Mouse (Mus musculus) embryonic facial prominence, embryonic 15.5 days (tissue): ENCODE results near the gene Frmd4b. TPM values are rescaled to one million over a fixed set of nuclear protein-coding genes. Genes with fewer than 3 reads are reported as not detected.
"Not testable (repeated sequence)": the region's sequence is repeated elsewhere in the genome, so short reads cannot be mapped to it uniquely, and the experiment has no call there.

Experiments
- ATAC-seq: fragments of 200-750 bp; cut with Nextera tagmentation; 2 replicates; pipeline ENCODE4 v1.8.0; 2017; ENCODE audit warnings: low read depth, moderate TSS enrichment; ENCODE audit not compliant: insufficient number of reproducible peaks, low FRiP score, low TSS enrichment
- H3K27ac ChIP-seq: fragments of 300-500 bp; sonication (generic); replicated peaks from 2 replicates; pipeline ENCODE4 v1.5.1; 2015; ENCODE audit warnings: mild to moderate bottlenecking, inconsistent platforms
- H3K27me3 ChIP-seq: fragments of 300-500 bp; sonication (generic); 2 replicates; pipeline ENCODE4 v1.6.1; 2015; ENCODE audit warnings: inconsistent platforms
- H3K36me3 ChIP-seq: fragments of 300-500 bp; sonication (generic); 2 replicates; pipeline ENCODE4 v1.6.1; 2015; ENCODE audit warnings: mild to moderate bottlenecking, inconsistent platforms
- H3K4me1 ChIP-seq: fragments of 300-500 bp; sonication (generic); 2 replicates; pipeline ENCODE4 v1.6.1; 2015; ENCODE audit warnings: inconsistent platforms
- H3K4me2 ChIP-seq: fragments of 300-500 bp; sonication (generic); replicated peaks from 2 replicates; pipeline ENCODE4 v1.6.1; 2015; ENCODE audit warnings: mild to moderate bottlenecking, inconsistent platforms
- H3K4me3 ChIP-seq: fragments of 300-500 bp; sonication (generic); replicated peaks from 2 replicates; pipeline ENCODE4 v1.5.1; 2015; ENCODE audit warnings: mild to moderate bottlenecking, inconsistent platforms
- H3K9ac ChIP-seq: fragments of 300-500 bp; sonication (generic); 2 replicates; pipeline ENCODE4 v1.6.1; 2015; ENCODE audit warnings: inconsistent platforms
- H3K9me3 ChIP-seq: fragments of 300-500 bp; sonication (generic); replicated peaks from 2 replicates; pipeline ENCODE4 v1.6.1; 2016; ENCODE audit warnings: inconsistent platforms
- WGBS: fragments of 180-500 bp; shearing (Covaris S2); methylation state at CpG from one replicate; pipeline ENCODE4 v1.1.7; 2015; 5-methylcytosine and 5-hydroxymethylcytosine counted together
- polyA plus RNA-seq: library from polyadenylated mRNA; unstranded; fragments of >200 nt; fragmentation: Nextera tagmentation; extraction: Ambion mirVana; gene quantifications from 2 replicates; pipeline ENCODE4 v1.2.1, GENCODE M21; 2015

Gene Frmd4b
- polyA plus RNA-seq, 1 experiment from 2014 or later: 17.8 TPM

- no peaks in the 10 kb centered on the region for H3K9me3 ChIP-seq
- no peak overlapping the region for H3K4me2 ChIP-seq
- ATAC-seq: no peak
- WGBS: 59% methylated on average over 12 of the region's 12 CpGs
- no peaks in the 10 kb centered on the region for H3K36me3 ChIP-seq
- H3K4me3 ChIP-seq: no peak overlapping the region
- H3K27ac ChIP-seq: no peak overlapping the region
- H3K9ac ChIP-seq: no peak overlapping the region
- H3K4me1 ChIP-seq: peaks cover 19% of the 10 kb centered on the region; the same call in 1 of the 2 replicates
- H3K27me3 ChIP-seq: no peaks in the 10 kb centered on the region
These were observed 222.8 kb downstream of the Frmd4b start for GRCm38 (mm10) chr6:97394473-97395075.

- Histone ChIP-seq H3K4me3 (no peak overlapping the region), H3K27me3 (no peaks in the 10 kb centered on the region), H3K36me3 (no peaks in the 10 kb centered on the region), H3K9me3 (no peaks in the 10 kb centered on the region), H3K4me1 (peaks cover 19% of the 10 kb centered on the region; the same call in 1 of the 2 replicates), H3K4me2 (no peak overlapping the region), H3K9ac (no peak overlapping the region), H3K27ac (no peak overlapping the region)
- ATAC-seq: no peak
- WGBS: 69% methylated on average over 3 of the region's 3 CpGs
These were observed 224.4 kb downstream of the Frmd4b start for GRCm38 (mm10) chr6:97392912-97393311.

GRCm38 (mm10) chr6:97387388-97387787 lies 230.0 kb downstream of the Frmd4b start:
- no peaks in the 10 kb centered on the region for H3K36me3 ChIP-seq
- H3K9ac ChIP-seq: no peak overlapping the region
- no peaks in the 10 kb centered on the region for H3K27me3 ChIP-seq
- ATAC-seq: no peak
- no peak overlapping the region for H3K4me3 ChIP-seq
- no peaks in the 10 kb centered on the region for H3K9me3 ChIP-seq
- no peak overlapping the region for H3K27ac ChIP-seq
- no peaks in the 10 kb centered on the region for H3K4me1 ChIP-seq
- no peak overlapping the region for H3K4me2 ChIP-seq
- 85% methylated on average over 6 of the region's 6 CpGs for WGBS

DNA sequence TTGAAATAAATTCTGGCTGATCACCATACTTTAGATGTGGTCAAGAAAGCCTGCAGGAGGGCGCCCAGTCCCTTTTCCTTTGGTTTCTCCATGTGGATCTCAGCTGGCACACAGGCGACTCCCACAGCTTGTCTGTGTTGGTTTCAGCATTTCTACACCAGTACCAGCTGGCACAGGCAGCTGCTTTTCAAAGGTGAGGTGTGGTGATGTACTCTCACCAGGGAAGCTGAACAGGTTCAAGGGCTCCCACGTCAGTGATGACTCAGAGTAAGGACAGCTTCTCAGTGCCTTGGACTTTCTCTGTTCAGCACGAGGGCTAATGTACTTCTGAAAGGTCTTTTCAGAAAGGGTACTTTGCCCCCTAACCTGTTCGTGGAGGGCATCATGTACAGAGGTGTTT lies 232.4 kb downstream of the Frmd4b start:
- Histone ChIP-seq H3K9me3 (no peaks in the 10 kb centered on the region), H3K27me3 (no peaks in the 10 kb centered on the region), H3K4me2 (no peak overlapping the region), H3K4me3 (no peak overlapping the region), H3K27ac (no peak overlapping the region), H3K36me3 (no peaks in the 10 kb centered on the region), H3K9ac (no peak overlapping the region), H3K4me1 (no peaks in the 10 kb centered on the region)
- 69% methylated on average over 5 of the region's 5 CpGs for WGBS
- ATAC-seq: no peak

- Histone ChIP-seq H3K4me1 (no peaks in the 10 kb centered on the region), H3K9ac (no peak overlapping the region), H3K27ac (no peak overlapping the region), H3K36me3 (no peaks in the 10 kb centered on the region), H3K4me2 (no peak overlapping the region), H3K4me3 (no peak overlapping the region), H3K27me3 (no peaks in the 10 kb centered on the region), H3K9me3 (no peaks in the 10 kb centered on the region)
- 80% methylated on average over 4 of the region's 4 CpGs for WGBS
- ATAC-seq: no peak
These were observed 236.1 kb downstream of the Frmd4b start for GRCm38 (mm10) chr6:97381275-97381674.

DNA sequence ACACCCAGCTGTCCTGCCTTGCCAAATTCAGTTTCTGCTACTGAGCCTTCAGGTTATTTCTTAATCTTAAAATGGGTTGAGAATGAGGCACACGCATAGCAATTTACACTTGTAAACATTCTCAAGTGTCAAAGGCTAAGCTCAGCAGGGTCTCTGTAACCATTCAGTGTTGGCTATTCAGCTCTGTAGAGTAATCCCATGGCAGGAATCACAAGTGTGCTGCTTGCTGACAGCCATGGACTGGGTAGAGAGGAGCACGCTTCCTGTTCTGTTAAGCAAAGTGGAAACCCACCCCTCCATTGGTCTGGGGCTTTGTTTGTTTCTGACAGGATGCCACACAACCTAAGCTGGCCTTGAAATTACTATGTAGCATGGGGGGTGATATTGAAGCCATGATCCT lies 246.4 kb downstream of the Frmd4b start:
- Histone ChIP-seq H3K4me1 (no peaks in the 10 kb centered on the region), H3K36me3 (no peaks in the 10 kb centered on the region), H3K4me2 (no peak overlapping the region), H3K27me3 (no peaks in the 10 kb centered on the region), H3K9me3 (no peaks in the 10 kb centered on the region), H3K9ac (no peak overlapping the region), H3K4me3 (no peak overlapping the region), H3K27ac (no peak overlapping the region)
- no peak for ATAC-seq
- WGBS: 55% methylated on average over 2 of the region's 2 CpGs

DNA sequence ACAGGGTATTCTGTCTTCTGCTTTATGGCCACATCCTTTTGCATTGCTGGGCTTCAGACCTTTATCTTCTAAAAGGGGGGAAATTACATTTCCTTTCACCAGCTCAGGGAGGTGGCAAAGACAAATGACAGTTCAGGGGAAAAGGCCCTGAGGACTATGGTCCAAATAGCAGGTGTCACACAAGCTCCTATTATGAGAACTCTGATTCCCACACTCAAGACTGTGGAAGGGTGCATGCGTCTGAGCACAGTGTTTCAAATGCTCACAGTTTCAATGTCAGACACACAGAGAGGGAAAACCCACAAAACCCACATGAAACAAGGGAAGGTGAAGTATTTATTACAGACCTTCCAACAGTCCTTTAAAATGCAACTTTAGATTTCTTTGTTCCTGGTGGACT lies 246.9 kb downstream of the Frmd4b start:
- Histone ChIP-seq H3K27me3 (no peaks in the 10 kb centered on the region), H3K4me1 (no peaks in the 10 kb centered on the region), H3K27ac (no peak overlapping the region), H3K4me2 (no peak overlapping the region), H3K9ac (no peak overlapping the region), H3K9me3 (no peaks in the 10 kb centered on the region), H3K36me3 (no peaks in the 10 kb centered on the region), H3K4me3 (no peak overlapping the region)
- 56% methylated on average over 1 of the region's 1 CpGs for WGBS
- ATAC-seq: no peak

DNA sequence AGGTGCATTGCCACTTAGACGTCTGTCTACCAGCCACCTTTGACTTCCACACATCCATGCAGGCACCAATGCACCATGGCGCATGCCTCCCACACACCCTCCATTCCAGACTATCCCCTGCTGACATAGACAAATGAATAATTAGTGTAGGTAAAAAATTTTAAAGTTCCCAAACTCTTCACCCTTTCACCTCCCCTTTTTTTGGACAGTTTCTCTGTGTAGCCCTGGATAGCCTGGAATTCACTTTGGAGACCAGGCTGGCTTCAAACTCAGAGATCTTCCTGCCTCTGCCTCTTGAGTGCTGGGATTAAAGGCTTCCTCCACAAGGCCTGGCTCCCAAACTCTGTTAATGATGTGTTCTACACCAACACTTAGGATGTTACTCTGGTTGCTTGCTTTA lies 253.5 kb downstream of the Frmd4b start:
- no peaks in the 10 kb centered on the region for H3K4me1 ChIP-seq
- H3K4me2 ChIP-seq: no peak overlapping the region
- no peak for ATAC-seq
- H3K36me3 ChIP-seq: no peaks in the 10 kb centered on the region
- no peaks in the 10 kb centered on the region for H3K9me3 ChIP-seq
- H3K4me3 ChIP-seq: no peak overlapping the region
- 67% methylated on average over 2 of the region's 2 CpGs for WGBS
- no peak overlapping the region for H3K9ac ChIP-seq
- H3K27me3 ChIP-seq: no peaks in the 10 kb centered on the region
- H3K27ac ChIP-seq: no peak overlapping the region

DNA sequence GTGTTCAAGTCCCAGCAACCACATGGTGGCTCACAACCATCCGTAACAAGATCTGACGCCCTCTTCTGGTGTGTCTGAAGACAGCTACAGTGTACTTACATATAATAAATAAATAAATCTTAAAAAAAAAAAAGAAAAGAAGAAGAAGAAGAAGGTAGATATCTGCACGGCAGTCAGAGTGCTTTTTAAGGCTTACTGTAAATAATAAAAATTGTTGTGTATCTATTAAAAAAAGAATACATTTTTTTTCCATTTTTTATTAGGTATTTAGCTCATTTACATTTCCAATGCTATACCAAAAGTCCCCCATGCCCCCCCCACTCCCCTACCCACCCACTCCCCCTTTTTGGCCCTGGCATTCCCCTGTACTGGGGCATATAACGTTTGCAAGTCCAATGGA lies 259.7 kb downstream of the Frmd4b start:
- not testable (repeated sequence) for H3K36me3 ChIP-seq, H3K27me3 ChIP-seq, H3K27ac ChIP-seq, H3K9me3 ChIP-seq, H3K4me1 ChIP-seq, H3K4me2 ChIP-seq, H3K9ac ChIP-seq, H3K4me3 ChIP-seq, ATAC-seq
- 86% methylated on average over 2 of the region's 4 CpGs for WGBS

- Histone ChIP-seq H3K27me3 (no peaks in the 10 kb centered on the region), H3K36me3 (no peaks in the 10 kb centered on the region), H3K4me2 (no peak overlapping the region), H3K9me3 (no peaks in the 10 kb centered on the region), H3K9ac (no peak overlapping the region), H3K4me1 (peaks cover 5% of the 10 kb centered on the region; the same call in 1 of the 2 replicates), H3K27ac (no peak overlapping the region), H3K4me3 (no peak overlapping the region)
- ATAC-seq: no peak
- whole genome bisulfite sequencing: 48% methylated on average over 7 of the region's 7 CpGs
These were observed 260.7 kb downstream of the Frmd4b start for GRCm38 (mm10) chr6:97356612-97357011.

DNA sequence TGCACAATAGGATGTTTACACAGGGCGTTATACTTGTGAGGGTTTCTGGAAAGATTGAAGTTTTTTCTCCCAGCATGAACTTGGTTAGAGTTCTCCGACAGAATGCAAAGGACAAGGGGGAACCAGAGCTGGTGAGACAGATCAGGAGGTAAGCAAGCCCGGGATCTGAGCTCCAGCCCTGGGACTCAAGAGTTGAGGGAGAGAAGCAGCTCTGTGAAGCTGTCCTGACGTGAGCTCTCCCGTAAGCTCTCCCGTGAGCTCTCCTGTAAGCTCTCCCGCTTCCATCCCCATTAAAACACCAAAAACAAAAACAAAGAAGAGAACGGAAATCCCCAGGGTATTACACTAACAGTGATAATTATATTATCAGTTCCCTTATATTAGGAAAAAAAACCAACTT lies 262.2 kb downstream of the Frmd4b start:
- ATAC-seq: no peak

GRCm38 (mm10) chr6:97353933-97354332 lies 263.4 kb downstream of the Frmd4b start:
- Histone ChIP-seq H3K4me3 (no peak overlapping the region), H3K9me3 (no peaks in the 10 kb centered on the region), H3K27me3 (no peaks in the 10 kb centered on the region), H3K36me3 (no peaks in the 10 kb centered on the region), H3K4me1 (peaks cover 5% of the 10 kb centered on the region; the same call in 1 of the 2 replicates), H3K27ac (no peak overlapping the region), H3K4me2 (no peak overlapping the region), H3K9ac (no peak overlapping the region)
- WGBS: 28% methylated on average over 5 of the region's 5 CpGs
- no peak for ATAC-seq

More for the DNA sequence above, 262.2 kb downstream of the Frmd4b start:
- Histone ChIP-seq H3K27ac (no peak overlapping the region), H3K36me3 (no peaks in the 10 kb centered on the region), H3K4me3 (no peak overlapping the region), H3K4me1 (peaks cover 5% of the 10 kb centered on the region; the same call in 1 of the 2 replicates), H3K9ac (no peak overlapping the region), H3K27me3 (no peaks in the 10 kb centered on the region), H3K9me3 (no peaks in the 10 kb centered on the region), H3K4me2 (no peak overlapping the region)
- 16% methylated on average over 8 of the region's 8 CpGs for WGBS
